Mouse (Mus musculus) E14TG2a.4 (cell line): Measurements from ENCODE around the gene Ntmt1.

Experiments
- H3K27me3 ChIP-seq: 2 replicates; pipeline ENCODE4 v1.6.1; 2014; ENCODE audit warnings: low read length, control low read depth; ENCODE audit not compliant: insufficient read depth
- H3K36me3 ChIP-seq: 2 replicates; pipeline ENCODE4 v1.6.1; 2014; ENCODE audit warnings: low read length, control low read depth; ENCODE audit not compliant: insufficient read depth
- H3K4me1 ChIP-seq: replicated peaks from 2 replicates; pipeline ENCODE4 v1.6.1; 2014; ENCODE audit warnings: low read depth, low read length, control low read depth
- H3K4me3 ChIP-seq: replicated peaks from 2 replicates; pipeline ENCODE4 v1.5.1; 2014; ENCODE audit warnings: mild to moderate bottlenecking, low read length
- H3K9me3 ChIP-seq: 2 replicates; pipeline ENCODE4 v1.6.1; 2014; ENCODE audit warnings: low read length, control low read depth
- CTCF ChIP-seq: conservative IDR thresholded peaks from 2 replicates; pipeline ENCODE4 v1.5.1; 2014; ENCODE audit warnings: low read length
- NANOG ChIP-seq: IDR thresholded peaks from 2 replicates; pipeline ENCODE4 v1.6.1; 2014; ENCODE audit warnings: borderline replicate concordance, low read length, mixed read lengths
- POU5F1 ChIP-seq: IDR thresholded peaks from 2 replicates; pipeline ENCODE4 v1.6.1; 2014; ENCODE audit warnings: low read length, borderline replicate concordance

Gene Ntmt1

GRCm38 (mm10) chr2:30805983-30806382 is 1.6 kb upstream of the Ntmt1 start:
- peaks cover 21% of the 10 kb centered on the region for H3K27me3 ChIP-seq
- TF ChIP-seq NANOG: no peak
- TF ChIP-seq CTCF: no peak
- H3K4me3 ChIP-seq: peak overlapping the region; percentile 83
- peaks cover 14% of the 10 kb centered on the region for H3K36me3 ChIP-seq
- H3K9me3 ChIP-seq: no peaks in the 10 kb centered on the region
- H3K4me1 ChIP-seq: peaks cover 73% of the 10 kb centered on the region

- TF ChIP-seq CTCF: no peak
- peak; percentile 78; the same call in 1 of the 2 replicates for TF ChIP-seq NANOG
- no peak for TF ChIP-seq POU5F1
- no peaks in the 10 kb centered on the region for H3K9me3 ChIP-seq
- peaks cover 25% of the 10 kb centered on the region for H3K36me3 ChIP-seq
- peak overlapping the region; percentile 83 for H3K4me3 ChIP-seq
- peaks cover 9% of the 10 kb centered on the region for H3K27me3 ChIP-seq
- H3K4me1 ChIP-seq: peaks cover 73% of the 10 kb centered on the region
These were observed 429 bp upstream of the Ntmt1 start for GRCm38 (mm10) chr2:30807147-30807647.

- Histone ChIP-seq H3K36me3 (peaks cover 36% of the 10 kb centered on the region), H3K4me3 (peak overlapping the region; percentile 97), H3K4me1 (peaks cover 65% of the 10 kb centered on the region), H3K27me3 (no peaks in the 10 kb centered on the region), H3K9me3 (peaks cover 8% of the 10 kb centered on the region)
- TF ChIP-seq POU5F1 (no peak), NANOG (no peak), CTCF (no peak)
These were observed 650 bp downstream of the Ntmt1 start for GRCm38 (mm10) chr2:30808296-30808655.

- H3K4me1 ChIP-seq: peaks cover 66% of the 10 kb centered on the region
- no peak for TF ChIP-seq POU5F1
- TF ChIP-seq NANOG: no peak
- TF ChIP-seq CTCF: no peak
- peaks cover 48% of the 10 kb centered on the region for H3K36me3 ChIP-seq
- peak overlapping the region; percentile 97 for H3K4me3 ChIP-seq
- H3K27me3 ChIP-seq: no peaks in the 10 kb centered on the region
- H3K9me3 ChIP-seq: peaks cover 11% of the 10 kb centered on the region
These were observed 1.9 kb downstream of the Ntmt1 start for GRCm38 (mm10) chr2:30809503-30809902.

- Histone ChIP-seq H3K9me3 (peaks cover 11% of the 10 kb centered on the region), H3K4me3 (no peak overlapping the region), H3K4me1 (peaks cover 67% of the 10 kb centered on the region), H3K27me3 (no peaks in the 10 kb centered on the region), H3K36me3 (peaks cover 59% of the 10 kb centered on the region)
- TF ChIP-seq POU5F1: no peak
- TF ChIP-seq NANOG: no peak
- TF ChIP-seq CTCF: no peak
These were observed 2.9 kb downstream of the Ntmt1 start for GRCm38 (mm10) chr2:30810573-30810972.

- peak overlapping the region; percentile 24; the same call in 1 of the 2 replicates for H3K4me3 ChIP-seq
- no peak for TF ChIP-seq CTCF
- TF ChIP-seq POU5F1: peak; percentile 93
- no peak for TF ChIP-seq NANOG
- H3K27me3 ChIP-seq: no peaks in the 10 kb centered on the region
- peaks cover 78% of the 10 kb centered on the region for H3K4me1 ChIP-seq
- peaks cover 11% of the 10 kb centered on the region for H3K9me3 ChIP-seq
- H3K36me3 ChIP-seq: peaks cover 93% of the 10 kb centered on the region
These were observed 8.8 kb downstream of the Ntmt1 start for GRCm38 (mm10) chr2:30816383-30816782.

GRCm38 (mm10) chr2:30819873-30820272 is 12.2 kb downstream of the Ntmt1 start:
- H3K4me3 ChIP-seq: 0 out of 2 replicates have a peak overlapping the region, but pooled peaks have one; percentile 0
- no peaks in the 10 kb centered on the region for H3K27me3 ChIP-seq
- peaks cover 96% of the 10 kb centered on the region for H3K4me1 ChIP-seq
- no peak for TF ChIP-seq NANOG
- no peak for TF ChIP-seq CTCF
- TF ChIP-seq POU5F1: no peak
- H3K36me3 ChIP-seq: peaks cover 93% of the 10 kb centered on the region
- H3K9me3 ChIP-seq: no peaks in the 10 kb centered on the region

GRCm38 (mm10) chr2:30821073-30821472 is 13.4 kb downstream of the Ntmt1 start:
- Histone ChIP-seq H3K27me3 (no peaks in the 10 kb centered on the region), H3K36me3 (peaks cover 93% of the 10 kb centered on the region), H3K4me3 (no peak overlapping the region), H3K9me3 (no peaks in the 10 kb centered on the region), H3K4me1 (peaks cover 95% of the 10 kb centered on the region)
- TF ChIP-seq POU5F1 (no peak), CTCF (peak; percentile 77)

- peaks cover 95% of the 10 kb centered on the region for H3K4me1 ChIP-seq
- peaks cover 94% of the 10 kb centered on the region for H3K36me3 ChIP-seq
- TF ChIP-seq NANOG (no peak), POU5F1 (no peak), CTCF (no peak)
- H3K27me3 ChIP-seq: no peaks in the 10 kb centered on the region
- no peaks in the 10 kb centered on the region for H3K9me3 ChIP-seq
- peak overlapping the region; percentile 52 for H3K4me3 ChIP-seq
These were observed 14.8 kb downstream of the Ntmt1 start for GRCm38 (mm10) chr2:30822460-30822859.
